Mouse (Mus musculus) left cerebral cortex, postnatal 4 days (tissue): ENCODE results near the gene Ifi35. TPM values are rescaled to one million over a fixed set of nuclear protein-coding genes. Genes with fewer than 3 reads are reported as not detected.

Experiments used
- microRNA-seq: library from miRNA; unstranded; fragments of <30 nt; microRNA quantifications from one replicate; pipeline ENCODE4 v1.2.0, GENCODE M21; 2022
- total RNA-seq, 2 experiments: library from RNA; stranded (reverse); gene quantifications; 2 replicates each; pipeline ENCODE4 v1.2.3; 2021

Ifi35 gene
- total RNA-seq, 2 experiments from 2014 or later = 0.84 to 1.4 TPM

Small RNA genes lying within 50 kb of the gene (microRNA-seq; reads per million reads assigned to microRNA genes)
- not detected for gene Mir6929

Other genes starting within 250 kb of the Ifi35 start
- gene Ezh1, start 221.9 kb upstream of the Ifi35 start, total RNA-seq = 10 to 100 TPM; 34.3 to 36.6 TPM
- gene Ramp2, start 202.4 kb upstream of the Ifi35 start, total RNA-seq = 10 to 100 TPM; 56.2 to 64.0 TPM
- gene Vps25, start 194.7 kb upstream of the Ifi35 start, total RNA-seq = 10 to 100 TPM; 76.2 to 77.1 TPM
- 1 to 10 TPM; 5.4 to 6.2 TPM for gene Wnk4, start 187.8 kb upstream of the Ifi35 start, total RNA-seq
- gene Cntd1, start 169.4 kb upstream of the Ifi35 start, total RNA-seq = under 1 TPM; 0.30 to 0.68 TPM
- gene Coa3, start 169.3 kb upstream of the Ifi35 start, total RNA-seq = 10 to 100 TPM; 80.2 to 87.2 TPM
- gene Becn1, start 146.1 kb upstream of the Ifi35 start, total RNA-seq = 100 to 1,000 TPM; 141 to 144 TPM
- gene Psme3, start 132.2 kb upstream of the Ifi35 start, total RNA-seq = 100 to 1,000 TPM in 1 of 2 experiments, 10 to 100 TPM in 1; 95.9 to 109 TPM
- 1 to 10 TPM; 6.2 to 6.6 TPM for gene Aoc2, start 123.3 kb upstream of the Ifi35 start, total RNA-seq
- 1 to 10 TPM; 1.4 to 1.8 TPM for gene Aoc3, start 117.8 kb upstream of the Ifi35 start, total RNA-seq
- not detected for gene G6pc, start 80.8 kb upstream of the Ifi35 start, total RNA-seq
- gene Aarsd1, start 30.8 kb upstream of the Ifi35 start, total RNA-seq = 10 to 100 TPM; 50.3 to 52.5 TPM
- gene Gm27029, start 23.6 kb upstream of the Ifi35 start, total RNA-seq = 1 to 10 TPM; 4.5 to 6.5 TPM
- gene Rundc1, start 23.3 kb upstream of the Ifi35 start, total RNA-seq = 10 to 100 TPM; 22.9 to 23.5 TPM
- 1 to 10 TPM; 1.2 to 2.4 TPM for gene Ptges3l, start 23.1 kb upstream of the Ifi35 start, total RNA-seq
- 10 to 100 TPM; 68.9 to 71.3 TPM for gene Rpl27, start 6.1 kb upstream of the Ifi35 start, total RNA-seq
- gene Rnd2, start 16.6 kb downstream of the Ifi35 start, total RNA-seq = 10 to 100 TPM; 70.3 to 72.3 TPM
- 100 to 1,000 TPM; 107 to 112 TPM for gene Vat1, start 17.8 kb downstream of the Ifi35 start, total RNA-seq
- 1 to 10 TPM; 2.8 to 3.3 TPM for gene Brca1, start 103.5 kb downstream of the Ifi35 start, total RNA-seq
- gene Nbr1, start 103.7 kb downstream of the Ifi35 start, total RNA-seq = 100 to 1,000 TPM; 109 to 157 TPM
- 1 to 10 TPM; 1.5 to 3.5 TPM for gene Tmem106a, start 133.8 kb downstream of the Ifi35 start, total RNA-seq
- gene Gm11634, start 150.8 kb downstream of the Ifi35 start, total RNA-seq = not detected
- 1 to 10 TPM; 4.5 to 4.7 TPM for gene Rdm1, start 178.8 kb downstream of the Ifi35 start, total RNA-seq
- 10 to 100 TPM; 23.3 to 26.5 TPM for gene Arl4d, start 217.1 kb downstream of the Ifi35 start, total RNA-seq